Mouse (Mus musculus) layer of hippocampus, postnatal 10 days (tissue): ENCODE results near the gene Rasgef1b. TPM values are rescaled to one million over a fixed set of nuclear protein-coding genes. Genes with fewer than 3 reads are reported as not detected.

Experiments used
- DNase-seq, 2 experiments: peaks; one replicate each; pipeline ENCODE4 v3.0.0; 2021; ENCODE audit warnings: low spot score in 2 of 2
- total RNA-seq, 2 experiments: library from RNA; stranded (reverse); gene quantifications; 2 replicates each; pipeline ENCODE4 v1.2.3; 2021

Rasgef1b gene
- total RNA-seq, 2 experiments from 2014 or later, result 26.5 to 32.1 TPM

DNA sequence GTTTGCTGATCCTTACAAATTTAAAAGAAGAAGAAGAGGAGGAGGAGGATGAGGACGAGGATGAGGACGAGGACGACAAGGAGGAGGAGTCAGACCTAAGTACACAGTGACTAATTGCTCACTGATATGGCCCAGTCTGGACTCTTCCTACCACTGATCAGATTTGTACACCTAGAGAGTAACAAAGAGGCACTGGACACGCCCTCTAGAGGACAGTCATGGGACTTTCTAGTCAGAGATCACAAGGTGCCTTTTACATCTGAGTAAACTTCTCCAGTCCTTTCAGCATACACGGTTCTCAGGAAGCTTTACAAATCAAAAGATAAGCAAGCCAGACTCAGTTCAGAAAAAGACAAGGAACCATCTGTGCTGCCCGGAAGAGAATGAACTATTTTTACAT is 20.2 kb downstream of the Rasgef1b start:
- DNase-seq, result no peak

DNA sequence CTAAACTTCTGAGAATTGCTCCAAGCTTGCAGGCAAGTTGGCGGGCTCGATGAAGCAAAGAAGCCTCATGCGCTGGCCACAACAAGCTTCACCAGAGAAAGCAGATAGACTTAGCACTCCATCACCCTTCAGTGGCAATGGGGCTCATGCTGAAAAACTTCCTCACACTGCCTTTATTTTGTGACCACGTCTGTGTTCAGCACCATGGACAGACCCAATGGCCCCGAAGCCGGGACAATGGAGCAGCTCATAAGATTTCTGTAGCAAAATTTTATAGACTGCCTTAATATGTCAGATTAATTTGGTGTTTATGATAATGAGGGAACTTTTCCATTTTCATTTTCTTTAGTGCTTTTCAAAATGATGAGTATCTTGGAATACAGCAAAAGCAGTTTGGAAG is 21.6 kb downstream of the Rasgef1b start:
- peak in 1 of 2 experiments; percentile 28 for DNase-seq

DNA sequence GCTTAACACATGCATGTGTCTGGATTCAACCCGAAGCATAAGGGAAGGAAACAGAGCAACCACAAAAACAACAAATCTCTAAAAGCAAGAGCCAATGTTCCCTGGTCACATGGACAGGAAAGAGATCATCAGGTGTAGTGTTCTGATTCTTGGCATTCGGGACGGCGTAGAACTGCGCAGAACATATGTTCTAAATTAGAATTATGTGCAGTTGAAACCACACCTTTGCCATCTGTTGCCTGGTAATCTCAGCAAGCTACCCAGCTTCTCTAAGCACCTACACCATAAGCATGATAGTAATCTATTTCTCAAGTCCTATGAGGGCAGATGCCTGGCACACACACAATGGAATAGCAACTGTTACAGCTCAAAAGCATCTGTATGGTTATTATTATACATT is 27.1 kb downstream of the Rasgef1b start:
- DNase-seq, result no peak

DNA sequence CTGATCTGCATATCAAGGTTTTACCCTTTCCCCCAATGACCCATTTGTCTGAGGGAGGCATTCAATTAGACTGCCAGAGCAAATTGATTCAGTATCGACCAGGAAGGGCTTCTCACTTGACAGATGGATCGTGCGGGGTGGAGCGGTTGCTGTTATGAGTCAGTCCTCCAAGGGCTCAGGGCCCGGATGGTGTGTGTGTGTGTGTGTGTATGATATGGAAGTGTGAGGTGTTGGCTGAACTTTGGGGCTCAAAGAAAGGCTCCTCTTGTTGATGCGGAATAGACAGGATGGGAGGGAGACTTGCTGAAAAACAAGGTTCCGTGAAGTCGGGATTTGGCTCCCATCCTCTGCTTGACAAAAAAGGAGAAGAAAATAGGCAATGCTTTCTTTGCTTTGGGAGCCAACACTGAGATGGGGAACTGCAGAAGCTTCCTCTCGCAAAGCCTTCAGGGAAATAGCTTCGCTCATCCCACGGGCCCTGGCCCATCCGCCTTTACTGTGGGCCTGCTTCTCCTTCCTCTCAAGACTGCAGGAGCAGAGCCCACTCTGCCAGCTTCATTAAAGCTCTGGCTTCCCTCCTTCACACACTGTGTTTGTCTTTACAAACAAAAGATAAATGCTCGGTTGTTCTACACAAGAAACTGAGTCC is 34.0 kb downstream of the Rasgef1b start:
- peak; percentile 22 to 23 for DNase-seq

DNA sequence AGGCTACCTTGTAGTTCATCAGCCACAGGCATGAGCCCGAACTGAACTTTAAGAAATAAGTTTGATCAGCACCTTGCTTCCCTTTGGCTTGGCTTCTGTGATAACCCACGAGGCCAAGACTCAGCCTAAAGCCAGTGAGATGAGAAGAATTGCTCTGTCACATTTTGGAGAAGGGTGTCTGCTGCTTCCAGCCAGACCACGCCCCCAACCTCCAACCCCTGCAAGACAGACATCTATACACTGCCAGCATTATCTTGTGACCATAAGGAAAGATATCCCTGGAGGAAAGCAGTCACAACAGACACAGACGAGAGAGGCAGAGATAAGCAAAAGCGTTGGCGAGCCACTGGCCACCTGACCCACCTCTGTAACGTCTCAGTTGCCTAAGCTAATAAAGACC is 39.0 kb downstream of the Rasgef1b start:
- DNase-seq, result no peak

DNA sequence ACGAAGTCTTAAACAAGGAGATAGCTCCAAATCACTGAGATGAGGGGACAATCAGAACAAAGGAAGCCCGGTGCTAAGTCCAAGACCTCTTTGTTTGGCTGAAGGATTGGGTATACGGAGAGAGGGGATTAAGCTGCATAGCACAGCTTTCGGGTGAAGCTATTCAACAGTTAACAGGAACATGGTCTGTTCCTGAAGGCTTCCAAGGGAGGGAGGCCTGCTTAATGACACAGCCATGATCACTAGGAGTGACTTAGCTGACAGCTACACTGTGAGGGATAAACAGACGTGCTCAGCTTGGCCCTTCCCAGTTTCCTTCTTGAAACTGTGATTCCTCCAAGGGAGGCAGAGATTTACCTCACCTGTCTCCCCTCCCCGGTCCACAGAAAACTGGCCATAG is 41.0 kb downstream of the Rasgef1b start:
- DNase-seq, result no peak

DNA sequence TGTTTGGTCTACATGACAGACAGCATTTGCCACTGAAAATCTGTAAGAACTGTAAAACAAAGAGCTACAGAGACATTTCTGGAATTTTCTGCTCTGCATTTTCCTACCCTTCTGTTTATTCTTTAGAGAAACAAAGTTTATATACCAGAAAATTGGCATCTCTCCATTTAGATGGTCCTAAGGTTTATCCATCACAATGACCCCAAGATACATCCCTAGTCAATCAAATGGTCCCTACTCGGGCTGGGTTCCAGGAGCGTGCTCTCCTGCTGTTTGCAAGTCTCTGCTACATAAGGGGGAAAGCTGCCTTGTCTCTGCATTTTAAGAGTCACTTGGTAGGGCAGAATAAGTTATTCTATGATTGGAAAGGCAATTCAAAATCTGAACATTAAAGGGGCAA is 44.8 kb downstream of the Rasgef1b start:
- DNase-seq, result no peak

DNA sequence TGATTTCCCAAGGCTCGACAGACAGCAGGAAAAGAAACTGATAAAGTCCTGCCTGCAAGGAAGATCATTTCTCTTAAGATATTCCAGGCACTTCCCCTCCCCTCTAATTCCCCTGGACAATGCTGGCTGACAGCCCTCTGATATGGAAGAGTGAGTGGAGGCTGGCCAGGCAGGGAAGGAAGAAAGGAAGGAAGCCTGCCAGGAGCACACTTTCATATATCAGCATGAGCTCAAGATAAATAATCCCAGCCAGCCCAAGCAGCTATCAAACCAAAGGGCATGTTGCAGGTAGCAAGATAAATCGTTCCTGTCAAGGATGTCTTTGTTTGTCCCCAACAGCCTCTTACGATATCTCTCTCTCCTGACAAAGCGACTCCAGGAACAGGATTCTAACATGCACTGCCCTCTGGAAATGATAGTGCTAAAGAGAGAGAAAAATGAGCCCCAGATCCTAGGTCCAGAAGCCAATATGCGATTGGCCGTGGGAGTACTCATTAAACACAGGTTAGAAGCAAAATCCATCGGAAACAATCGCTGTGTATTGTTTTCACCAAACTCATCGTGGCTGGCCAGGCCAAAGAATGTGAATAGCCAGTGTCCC is 58.8 kb downstream of the Rasgef1b start:
- no peak for DNase-seq

DNA sequence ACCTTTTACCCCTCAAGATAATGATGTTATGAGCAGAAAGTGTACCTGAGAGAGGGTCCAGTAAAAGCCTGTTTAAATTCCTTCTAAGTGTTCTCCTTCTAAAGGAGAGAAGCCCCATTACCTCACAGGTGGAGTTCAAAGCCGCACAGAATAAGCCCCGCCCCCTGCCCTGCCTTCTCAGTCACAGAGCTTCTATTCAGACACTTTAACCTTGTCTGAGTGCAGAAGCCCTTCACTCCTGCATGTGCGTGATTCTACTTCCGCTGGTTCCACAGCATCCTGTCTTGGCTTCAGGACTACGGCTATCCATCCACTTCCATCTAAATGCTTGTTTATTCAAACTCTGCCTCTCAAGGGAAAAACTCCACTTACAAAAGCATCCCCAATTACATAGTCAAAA is 72.8 kb downstream of the Rasgef1b start:
- no peak for DNase-seq

DNA sequence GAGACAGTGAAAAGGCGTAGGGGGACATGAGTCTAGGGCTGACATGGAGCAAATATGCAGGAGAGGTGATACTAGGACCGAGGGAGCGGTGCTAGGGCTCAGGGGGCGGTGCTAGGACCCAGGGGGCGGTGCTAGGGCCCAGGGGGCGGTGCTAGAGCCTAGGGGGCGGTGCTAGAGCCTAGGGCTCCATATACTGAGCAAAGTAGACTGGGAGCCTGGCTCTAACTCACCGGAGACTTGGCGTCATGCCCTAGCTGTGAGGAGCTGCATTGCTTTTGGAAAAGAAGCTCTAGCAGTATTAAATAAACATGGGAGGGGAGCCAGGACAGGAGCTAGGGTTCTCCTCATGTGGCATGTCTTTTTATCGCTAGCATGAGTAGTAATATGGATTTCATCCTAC is 75.9 kb downstream of the Rasgef1b start:
- no peak for DNase-seq

DNA sequence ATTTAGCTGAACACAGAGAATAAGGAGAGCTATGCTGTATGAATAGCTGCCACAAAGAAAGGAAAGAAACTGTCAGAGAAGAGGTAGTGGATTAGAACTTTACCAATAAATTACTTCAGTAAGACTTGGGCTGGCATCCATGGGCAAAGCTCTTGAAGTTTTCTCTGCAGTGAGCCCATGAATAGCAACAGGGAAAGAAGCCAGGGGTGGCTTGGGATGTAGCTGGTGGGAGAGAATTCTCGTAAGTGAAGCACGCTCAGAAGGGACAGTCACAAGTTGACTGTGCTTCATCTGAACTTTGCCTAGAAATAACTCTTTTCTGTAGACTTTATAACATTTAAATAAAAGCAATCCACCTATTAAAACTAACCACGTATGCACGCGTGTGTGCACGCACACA is 87.5 kb downstream of the Rasgef1b start:
- no peak for DNase-seq

DNA sequence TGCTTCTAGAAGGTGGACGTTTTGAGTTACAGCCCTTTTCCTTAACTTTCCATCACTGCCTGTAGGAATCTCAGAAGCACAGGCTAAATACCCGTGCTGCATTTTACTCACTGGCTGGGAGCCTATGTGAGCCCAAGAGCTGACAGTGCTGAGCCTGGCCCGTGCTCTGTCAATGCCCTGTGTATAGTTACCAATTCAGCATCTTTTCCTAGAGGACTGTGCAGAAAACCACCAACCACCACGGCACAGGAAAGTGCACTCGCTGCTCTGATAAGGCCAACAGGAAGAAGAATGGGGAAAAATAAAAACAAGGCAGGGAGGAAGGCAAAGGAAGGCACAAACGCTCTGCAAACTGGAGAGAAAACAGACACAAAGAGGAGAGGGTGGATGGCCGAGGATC is 92.3 kb downstream of the Rasgef1b start:
- DNase-seq, result no peak

DNA sequence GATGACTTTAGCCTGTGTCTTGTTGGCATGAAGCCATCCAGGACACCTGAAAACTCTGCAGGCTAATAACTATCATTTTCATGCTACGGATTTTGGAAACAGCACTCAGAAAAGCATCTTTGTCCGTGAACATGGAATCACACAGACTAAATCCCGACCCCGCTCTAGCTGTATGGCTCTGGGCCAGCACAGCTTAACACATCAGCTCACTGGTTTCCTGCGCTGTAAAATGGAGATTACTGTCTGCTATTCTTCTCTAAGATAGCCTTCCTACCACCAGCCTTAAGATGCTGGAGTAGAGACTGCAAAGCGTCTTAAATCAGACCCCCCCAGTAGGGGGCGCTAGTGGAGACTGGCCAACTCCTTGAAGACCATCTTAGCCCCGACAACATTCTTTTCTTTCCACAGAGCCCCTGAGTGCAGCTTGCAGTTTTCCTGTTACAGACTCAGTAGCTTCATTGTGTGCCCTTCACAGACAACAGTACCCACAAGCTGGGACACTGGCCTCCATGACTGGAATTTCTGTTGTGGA is 94.8 kb downstream of the Rasgef1b start:
- DNase-seq, result no peak

DNA sequence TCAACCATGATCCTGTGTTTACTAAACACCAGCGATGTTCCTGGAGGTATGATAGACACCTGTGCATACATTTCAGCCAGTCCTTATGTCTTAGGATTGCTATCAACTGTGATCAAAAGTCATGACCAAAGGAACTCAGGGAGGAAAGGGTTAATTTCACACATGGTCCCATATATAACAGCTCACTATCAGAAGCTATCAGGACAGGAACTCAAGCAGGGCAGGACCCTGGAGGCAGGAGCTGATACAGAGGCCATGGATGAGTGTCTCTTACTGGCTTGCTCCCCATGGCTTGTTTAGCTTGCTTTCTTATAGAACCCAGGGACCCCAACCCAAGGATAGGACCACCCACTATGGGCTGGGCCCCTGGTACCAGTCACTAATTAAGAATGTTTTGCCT is 95.3 kb downstream of the Rasgef1b start:
- DNase-seq, result no peak

DNA sequence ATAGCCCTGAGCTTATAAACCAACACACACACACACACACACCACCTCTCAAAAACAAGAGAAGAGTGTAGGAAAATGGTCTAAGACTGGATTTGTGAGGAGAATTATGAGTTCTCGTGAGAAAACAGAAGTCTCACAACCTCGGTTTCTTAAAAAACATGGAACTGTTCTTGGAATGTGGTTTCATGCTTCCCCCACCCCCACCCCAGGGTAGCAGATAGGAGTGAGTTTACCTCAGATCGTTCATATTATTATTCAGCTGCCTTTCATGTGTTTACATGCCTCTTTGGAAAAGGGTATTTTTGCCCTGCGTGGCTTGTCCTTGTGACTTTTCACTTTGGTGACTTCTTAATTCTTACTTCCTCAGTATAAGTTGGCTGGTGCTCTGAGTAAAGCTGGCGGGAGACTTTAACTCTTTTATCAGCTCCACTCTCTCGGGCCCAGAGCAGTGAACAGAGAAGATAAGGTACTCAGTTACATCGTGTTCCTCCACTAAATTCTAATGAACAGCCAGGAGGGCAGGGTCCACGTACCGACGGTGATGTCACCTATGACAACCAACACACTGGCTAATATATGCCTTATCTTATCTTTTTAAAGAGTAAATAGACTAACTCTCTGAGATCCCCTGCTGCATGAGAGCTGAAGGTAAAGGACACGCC is 96.1 kb downstream of the Rasgef1b start:
- no peak for DNase-seq

DNA sequence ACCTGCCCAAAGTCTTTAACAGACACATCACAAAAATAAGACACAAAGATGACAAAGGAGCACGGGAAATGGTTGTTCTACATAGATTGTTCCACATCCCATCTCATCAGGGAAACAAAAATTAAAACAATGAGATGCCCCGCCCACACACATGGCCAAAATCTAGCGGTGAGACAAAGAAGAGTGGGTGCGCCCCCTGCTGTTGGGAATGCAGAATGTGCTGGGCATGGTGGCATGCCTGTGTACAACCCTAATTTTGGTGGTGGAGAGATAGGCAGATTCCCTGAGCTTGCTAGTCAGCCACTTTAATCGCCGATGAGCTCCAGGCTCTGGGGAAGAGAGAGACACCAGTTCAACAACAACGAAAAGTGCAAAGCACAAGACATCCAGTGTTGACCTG is 98.8 kb downstream of the Rasgef1b start:
- DNase-seq, result peak; percentile 32 to 33

DNA sequence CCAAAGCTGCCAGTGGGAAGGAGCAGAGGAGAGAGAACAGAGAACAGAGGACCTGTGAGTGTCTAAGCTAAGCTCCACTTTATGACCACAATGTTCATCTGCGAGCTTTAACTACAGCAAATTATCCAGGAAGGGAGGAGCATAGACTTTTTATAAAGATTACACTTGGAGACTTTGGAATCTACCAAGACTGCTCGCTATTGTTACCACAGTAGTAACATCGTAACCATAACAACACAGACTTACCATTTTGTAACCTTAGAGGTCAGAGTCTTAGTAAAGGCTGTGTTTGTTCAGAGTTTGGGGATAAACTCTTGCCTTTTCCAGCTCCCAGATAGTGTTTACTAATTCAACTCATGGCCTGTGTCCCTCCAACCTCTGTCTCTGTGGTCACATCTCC is 103.3 kb downstream of the Rasgef1b start:
- no peak for DNase-seq

DNA sequence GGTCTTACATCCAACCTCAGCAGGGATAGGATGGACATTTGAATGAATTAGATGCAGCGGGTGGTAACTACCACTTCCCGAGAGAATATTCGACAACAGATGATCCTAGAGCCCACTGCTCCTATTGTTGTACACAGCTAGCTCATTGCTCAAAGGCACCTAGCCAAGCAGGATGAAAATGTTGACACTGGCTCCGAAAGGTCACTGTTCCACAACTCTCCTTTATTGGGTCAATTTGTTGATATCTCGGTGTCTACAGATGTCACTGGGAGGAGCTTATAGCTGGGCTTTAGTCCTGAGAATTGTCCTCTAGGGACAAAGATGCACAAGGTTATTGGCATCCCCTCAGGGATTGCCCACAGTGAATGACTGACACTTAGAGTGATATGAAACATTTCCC is 108.1 kb downstream of the Rasgef1b start:
- DNase-seq, result no peak

DNA sequence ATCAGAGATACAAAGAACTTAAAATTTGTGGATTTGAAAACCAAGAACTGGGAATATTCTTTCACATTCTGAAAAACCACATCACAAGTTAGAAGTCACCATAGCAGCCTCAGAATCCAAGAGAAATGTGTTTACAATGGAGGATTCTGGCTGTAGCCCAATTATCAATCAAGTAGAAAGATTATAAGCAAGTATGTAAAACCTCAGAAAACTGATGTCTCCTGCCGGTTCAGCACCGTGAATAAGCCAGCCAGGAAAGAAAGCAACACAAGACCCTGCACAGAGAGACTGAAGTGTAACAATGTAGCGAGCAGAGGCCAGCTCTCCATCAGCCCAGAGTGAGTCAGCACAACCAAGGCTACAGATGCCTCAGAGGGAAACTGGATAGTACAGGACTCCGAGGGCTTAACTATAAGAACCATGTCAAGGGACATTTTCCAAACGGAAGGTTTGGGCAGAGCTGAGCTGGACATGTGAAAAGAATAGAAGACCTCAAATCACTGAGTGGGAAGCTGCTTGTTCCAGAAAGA is 111.5 kb downstream of the Rasgef1b start:
- no peak for DNase-seq

DNA sequence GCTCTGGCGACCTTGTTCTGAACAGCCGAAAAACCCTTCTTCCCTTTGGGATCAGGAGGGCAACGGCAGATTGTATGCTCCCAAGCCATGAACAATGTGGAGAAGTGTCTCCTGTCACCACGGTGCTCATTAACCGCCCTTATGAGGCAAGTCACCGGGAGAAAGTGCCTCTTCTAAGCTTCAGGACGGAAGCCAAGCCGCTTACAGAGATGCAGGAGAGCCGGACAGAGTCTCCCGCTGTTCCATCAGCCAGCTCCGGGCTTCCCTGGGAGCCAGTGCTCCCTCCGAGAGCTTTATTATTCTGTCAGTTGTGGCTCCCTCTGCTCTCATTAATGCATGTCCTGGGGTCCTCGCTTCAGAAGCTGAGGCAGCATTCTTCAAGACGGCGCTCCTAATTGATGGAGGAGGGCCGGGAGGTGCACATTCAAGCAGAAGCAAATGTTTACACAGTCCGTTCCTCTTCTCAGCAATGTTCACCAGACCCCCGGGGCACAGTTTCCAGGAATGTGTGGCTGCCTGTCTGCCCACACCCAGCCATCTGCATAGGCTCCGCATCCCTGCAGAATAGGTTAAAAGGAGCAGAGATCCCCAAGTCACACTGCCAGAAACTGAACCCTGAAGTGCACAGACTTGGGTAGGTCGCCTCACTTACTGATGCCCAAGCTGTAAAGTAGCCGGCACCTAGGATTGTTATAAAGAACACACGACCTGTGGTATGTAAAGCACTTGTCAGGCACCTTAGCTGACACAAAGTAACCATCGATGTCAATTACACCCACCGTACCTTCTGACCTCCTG is 115.3 kb downstream of the Rasgef1b start:
- DNase-seq, result peak; percentile 27 to 33

DNA sequence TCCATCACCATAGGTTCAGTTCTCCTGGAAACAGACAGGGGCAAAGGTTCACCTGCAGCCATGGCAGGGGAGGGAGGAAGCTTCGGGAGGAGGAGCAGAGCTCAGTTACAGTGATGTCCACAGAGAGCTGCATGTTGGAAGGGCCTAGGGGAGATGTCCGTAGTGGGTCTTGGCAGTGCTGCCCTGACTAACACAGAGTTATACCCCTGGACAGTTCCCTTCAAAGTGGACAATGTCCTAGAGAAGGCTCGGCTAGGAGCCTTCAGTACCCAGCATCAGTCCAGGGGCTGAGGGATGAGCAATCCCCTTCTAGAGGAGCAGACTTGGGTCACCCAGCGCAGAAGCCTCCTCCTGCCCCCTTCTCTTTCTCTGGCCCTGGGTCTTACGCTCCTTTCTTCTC is 121.3 kb downstream of the Rasgef1b start:
- no peak for DNase-seq
